Mouse (Mus musculus) thymus, postnatal 25 days (tissue): ENCODE data around the gene Rapgef2.

ENCODE experiments used
- DNase-seq: peaks from one replicate; pipeline ENCODE4 v3.0.0; 2022

Rapgef2 gene

GRCm38 (mm10) chr3:79286376-79287107, at the start of gene Rapgef2:
Rapgef2 (minus strand) TSS chr3:79286517.
- DNase-seq, result peak; percentile 67

GRCm38 (mm10) chr3:79333643-79334200, 47.4 kb upstream of the Rapgef2 start:
- no peak for DNase-seq

- no peak for DNase-seq
These were observed 46.7 kb upstream of the Rapgef2 start for GRCm38 (mm10) chr3:79333051-79333450.

- no peak for DNase-seq
These were observed 43.5 kb upstream of the Rapgef2 start for GRCm38 (mm10) chr3:79329691-79330315.

- no peak for DNase-seq
These were observed 38.6 kb upstream of the Rapgef2 start for GRCm38 (mm10) chr3:79324697-79325526.

GRCm38 (mm10) chr3:79314006-79314698, 27.8 kb upstream of the Rapgef2 start:
- no peak for DNase-seq

GRCm38 (mm10) chr3:79311895-79312294, 25.6 kb upstream of the Rapgef2 start:
- no peak for DNase-seq

GRCm38 (mm10) chr3:79310184-79310583, 23.9 kb upstream of the Rapgef2 start:
- DNase-seq, result no peak

GRCm38 (mm10) chr3:79308605-79309004, 22.3 kb upstream of the Rapgef2 start:
- DNase-seq, result no peak

- no peak for DNase-seq
These were observed 13.1 kb upstream of the Rapgef2 start for GRCm38 (mm10) chr3:79299401-79299800.

- no peak for DNase-seq
These were observed 11.0 kb upstream of the Rapgef2 start for GRCm38 (mm10) chr3:79297281-79297680.

- no peak for DNase-seq
These were observed 10.3 kb upstream of the Rapgef2 start for GRCm38 (mm10) chr3:79296586-79296985.

GRCm38 (mm10) chr3:79296049-79296448, 9.7 kb upstream of the Rapgef2 start:
- no peak for DNase-seq

GRCm38 (mm10) chr3:79294701-79295100, 8.4 kb upstream of the Rapgef2 start:
- DNase-seq, result no peak

GRCm38 (mm10) chr3:79293023-79293422, 6.7 kb upstream of the Rapgef2 start:
- DNase-seq, result no peak

- no peak for DNase-seq
These were observed 2.7 kb upstream of the Rapgef2 start for GRCm38 (mm10) chr3:79289050-79289449.

- no peak for DNase-seq
These were observed 1.6 kb upstream of the Rapgef2 start for GRCm38 (mm10) chr3:79287699-79288458.

GRCm38 (mm10) chr3:79287108-79287576, 825 bp upstream of the Rapgef2 start:
- DNase-seq, result peak; percentile 94

GRCm38 (mm10) chr3:79286031-79286375, 314 bp downstream of the Rapgef2 start:
- no peak for DNase-seq

- no peak for DNase-seq
These were observed 1.1 kb downstream of the Rapgef2 start for GRCm38 (mm10) chr3:79285097-79285675.

GRCm38 (mm10) chr3:79283976-79284375, 2.3 kb downstream of the Rapgef2 start:
- DNase-seq, result no peak
